Mouse (Mus musculus) liver, embryonic 14.5 days (tissue): Measurements from ENCODE around the gene Tcap.

ENCODE experiments used
- CTCF ChIP-seq: IDR thresholded peaks from 2 replicates; pipeline ENCODE4 v1.5.1; 2016; ENCODE audit warnings: antibody characterized with exemption, low read depth, control low read depth
- EP300 ChIP-seq: IDR thresholded peaks from 2 replicates; pipeline ENCODE4 v1.6.1; 2016; ENCODE audit warnings: antibody characterized with exemption, low read depth

DNA sequence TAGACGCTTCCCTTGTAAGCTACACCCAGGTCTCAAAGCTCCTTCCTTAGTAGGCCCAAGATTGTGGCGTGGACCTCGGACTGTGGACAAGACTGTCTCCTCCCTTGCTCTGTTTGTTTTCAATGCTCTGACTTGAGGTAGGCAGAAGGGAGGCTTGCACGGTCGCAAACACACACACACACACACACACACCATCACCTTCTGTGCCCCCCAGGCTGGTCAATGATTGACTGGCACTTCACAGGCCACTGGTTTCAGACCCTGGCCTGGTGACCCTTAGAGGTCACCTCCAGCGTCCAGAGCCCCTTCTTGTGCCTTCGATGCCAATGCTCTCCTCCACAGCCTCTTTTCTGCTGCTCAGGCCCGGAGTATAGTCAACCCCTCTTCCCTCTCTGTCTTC is 25.3 kb downstream of the Tcap start:
- TF ChIP-seq CTCF, result no peak
- TF ChIP-seq EP300, result no peak
